Mouse (Mus musculus) CH12.LX (cell line): ENCODE measurements around the gene Rad1. TPM values are rescaled to one million over a fixed set of nuclear protein-coding genes. Genes with fewer than 3 reads are reported as not detected.
"Not testable (repeated sequence)": the region's sequence is repeated elsewhere in the genome, so short reads cannot be mapped to it uniquely, and the experiment has no call there.

ENCODE experiments used
- DNase-seq: peaks from one replicate; pipeline ENCODE4 v3.0.0-alpha.2; 2013; ENCODE audit errors: extremely low read depth
- H3K27ac ChIP-seq: 2 replicates; pipeline ENCODE4 v1.5.1; 2012; ENCODE audit warnings: low read depth, mild to moderate bottlenecking, control low read depth, moderate library complexity; ENCODE audit not compliant: insufficient read depth
- H3K27me3 ChIP-seq: replicated peaks from 2 replicates; pipeline ENCODE3; 2012; ENCODE audit warnings: inconsistent platforms
- H3K36me3 ChIP-seq, 2 experiments: replicated peaks in 1 of 2; 2 replicates each; pipeline versions ENCODE3 to v1.6.1; 2012; ENCODE audit warnings: inconsistent platforms in 1 of 2, low read length in 1 of 2, mild to moderate bottlenecking in 1 of 2, mixed read lengths in 1 of 2, moderate library complexity in 1 of 2; ENCODE audit not compliant: control insufficient read depth in 1 of 2, insufficient read depth in 1 of 2
- H3K4me1 ChIP-seq, 2 experiments: 2 replicates each; pipeline ENCODE4 v1.6.1; 2012; ENCODE audit warnings: inconsistent platforms in 1 of 2, moderate library complexity in 1 of 2; ENCODE audit not compliant: insufficient read depth in 2 of 2, control insufficient read depth in 1 of 2
- H3K4me2 ChIP-seq: 2 replicates; pipeline ENCODE4 v1.6.1; 2012; ENCODE audit warnings: low read depth, mild to moderate bottlenecking, control low read depth; ENCODE audit not compliant: poor library complexity, insufficient read depth, severe bottlenecking
- H3K4me3 ChIP-seq, 3 experiments: fragments of 150-350 bp in 1 of 3; sonication (generic) in 1 of 3; replicated peaks in 1 of 3; 2 replicates each; pipeline versions ENCODE3 to v1.5.1; 2011 to 2012; ENCODE audit warnings: low read depth in 2 of 3, low read length in 2 of 3, mild to moderate bottlenecking in 2 of 3, moderate library complexity in 2 of 3, control low read depth in 1 of 3, improper control_type of control experiment in 1 of 3, inconsistent platforms in 1 of 3, mixed read lengths in 1 of 3; ENCODE audit not compliant: poor library complexity in 1 of 3
- H3K79me2 ChIP-seq: replicated peaks from 2 replicates; pipeline ENCODE4 v1.6.1; 2012; ENCODE audit warnings: mild to moderate bottlenecking, moderate library complexity; ENCODE audit not compliant: control insufficient read depth, poor library complexity, insufficient read depth, severe bottlenecking; ENCODE audit errors: extremely low read depth
- H3K9ac ChIP-seq: 2 replicates; pipeline ENCODE4 v1.6.1; 2012; ENCODE audit warnings: low read depth, mild to moderate bottlenecking, control low read depth, moderate library complexity; ENCODE audit not compliant: insufficient read depth
- H3K9me3 ChIP-seq: replicated peaks from 2 replicates; pipeline ENCODE3; 2012; ENCODE audit warnings: low read length, inconsistent platforms, mixed read lengths
- BHLHE40 ChIP-seq: IDR thresholded peaks from 2 replicates; pipeline ENCODE4 v1.6.1; 2011; ENCODE audit warnings: mild to moderate bottlenecking, low read depth, low read length, improper control_type of control experiment
- CHD2 ChIP-seq: IDR thresholded peaks from 2 replicates; pipeline ENCODE4 v1.6.1; 2011; ENCODE audit warnings: low read length, improper control_type of control experiment
- ETS1 ChIP-seq: conservative IDR thresholded peaks from 2 replicates; pipeline ENCODE4 v1.6.1; 2012; ENCODE audit warnings: low read depth, mild to moderate bottlenecking, inconsistent platforms, low read length, improper control_type of control experiment, moderate library complexity
- IRF4 ChIP-seq: IDR thresholded peaks from 2 replicates; pipeline ENCODE4 v1.6.1; 2014; ENCODE audit warnings: low read depth, mild to moderate bottlenecking, inconsistent platforms, low read length, improper control_type of control experiment
- JUN ChIP-seq: IDR thresholded peaks from 2 replicates; pipeline ENCODE4 v1.6.1; 2011; ENCODE audit warnings: low read depth, mild to moderate bottlenecking, low read length, improper control_type of control experiment, moderate library complexity; ENCODE audit not compliant: insufficient read depth
- TCF12 ChIP-seq: IDR thresholded peaks from 2 replicates; pipeline ENCODE4 v1.6.1; 2014; ENCODE audit warnings: low read depth, mild to moderate bottlenecking, inconsistent platforms, low read length, improper control_type of control experiment
- ZC3H11A ChIP-seq: IDR thresholded peaks from 2 replicates; pipeline ENCODE4 v1.6.1; 2012; ENCODE audit warnings: low read depth, mild to moderate bottlenecking, inconsistent platforms, low read length, improper control_type of control experiment
- ZMIZ1 ChIP-seq: IDR thresholded peaks from 2 replicates; pipeline ENCODE4 v1.6.1; 2012; ENCODE audit warnings: low read depth, mild to moderate bottlenecking, inconsistent platforms, low read length, improper control_type of control experiment
- ZNF384 ChIP-seq: IDR thresholded peaks from 2 replicates; pipeline ENCODE4 v1.6.1; 2012; ENCODE audit warnings: low read depth, low read length, improper control_type of control experiment, inconsistent platforms
- dilution Hi-C: fragments of 300-500 bp; cut with MboI; formaldehyde crosslinking; loops from 2 replicates; pipeline ENCODE4 v1.14.3; 2020; ENCODE audit warnings: low sequenced_read_pairs; ENCODE audit not compliant: extremely low pct_unique_long_range_greater_than_20kb, extremely low pct_ligation_motif_present
- in situ Hi-C: fragments of 300-500 bp; cut with MboI; formaldehyde crosslinking; loops from 3 replicates; pipeline ENCODE4 v1.14.3; 2019; ENCODE audit warnings: low sequenced_read_pairs, low pct_ligation_motif_present, low pct_unique_long_range_greater_than_20kb, mixed read lengths
- polyA plus RNA-seq: library from polyadenylated mRNA; unstranded; fragments of >175 nt; gene quantifications from 2 replicates; pipeline ENCODE4 v1.2.1, GENCODE M21; 2012; ENCODE audit warnings: low read depth; ENCODE audit not compliant: insufficient read length
- total RNA-seq, 2 experiments: library from RNA; depleted of rRNA; stranded (reverse); fragments of 300-350 nt in 1 of 2; fragments of >200 nt in 1 of 2; gene quantifications; 2 replicates each; pipeline ENCODE4 v1.2.3; 2012 to 2014

The Rad1 gene
- total and polyA plus RNA-seq, 3 experiments = 34.0 to 92.8 (median 37.6) TPM

DNA sequence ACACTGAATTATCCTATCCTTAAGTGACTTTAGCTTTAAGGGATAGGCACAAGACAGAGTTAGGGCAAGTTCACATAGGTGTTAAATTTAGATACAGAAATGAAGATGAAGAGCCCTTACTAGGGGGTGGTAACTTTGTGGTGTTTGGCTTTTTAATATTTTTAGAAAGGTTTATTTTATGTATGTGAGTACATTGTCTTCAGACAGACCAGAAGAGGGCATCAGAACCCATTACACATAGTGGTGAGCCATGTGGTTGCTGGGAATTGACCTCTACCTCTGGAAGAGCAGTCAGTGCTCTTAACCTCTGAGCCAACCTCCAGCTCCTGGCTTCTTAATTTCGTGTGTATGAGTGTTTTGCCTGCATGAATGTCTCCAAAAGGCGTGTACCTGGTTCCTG, 1.4 kb downstream of the Rad1 start (continued):
- TF ChIP-seq ETS1 = no peak

- Histone ChIP-seq H3K4me2 (no peak overlapping the region), H3K9me3 (no peaks in the 10 kb centered on the region), H3K9ac (no peak overlapping the region), H3K4me1 (peaks cover 0 to 29% of the 10 kb centered on the region in 2 experiments; a peak in 2 of 4 replicates), H3K36me3 (peaks cover 33 to 64% of the 10 kb centered on the region in 2 experiments), H3K27me3 (no peaks in the 10 kb centered on the region), H3K79me2 (peaks cover 20% of the 10 kb centered on the region), H3K4me3 (no peak overlapping the region), H3K27ac (no peak overlapping the region)
- DNase-seq = no peak
- dilution Hi-C loops = no loop called here
- in situ Hi-C loops = loop anchor here (25.0 kb wide), 1 partner anchor 897 kb away; the partner anchor contains the start of gene Tars
- TF ChIP-seq BHLHE40 (no peak), ZNF384 (no peak), JUN (no peak), ZC3H11A (no peak), CHD2 (no peak), TCF12 (no peak), ZMIZ1 (no peak)
Observed at GRCm38 (mm10) chr15:10490101-10490500, 4.3 kb downstream of the Rad1 start.

DNA sequence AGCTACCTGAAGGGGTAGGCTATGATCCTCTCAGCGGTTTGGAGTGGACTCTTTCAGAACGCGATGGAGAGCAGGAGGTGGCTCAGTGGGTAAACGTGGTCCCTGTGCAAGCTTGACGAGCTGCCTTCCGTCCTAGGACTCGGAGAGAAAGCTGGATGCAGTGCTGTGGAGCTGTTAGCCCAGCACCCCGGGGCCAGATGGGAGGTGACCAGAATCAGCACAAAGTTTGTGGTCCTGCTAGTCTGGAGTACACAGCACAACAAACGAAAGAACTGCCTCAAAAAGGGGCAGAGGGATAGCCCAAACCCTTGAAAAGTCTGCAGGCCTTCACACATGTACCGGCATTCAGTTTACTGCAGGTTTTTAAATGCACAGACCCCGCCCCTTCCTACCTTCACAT, 10.1 kb downstream of the Rad1 start:
- H3K9ac ChIP-seq = no peak overlapping the region

DNA sequence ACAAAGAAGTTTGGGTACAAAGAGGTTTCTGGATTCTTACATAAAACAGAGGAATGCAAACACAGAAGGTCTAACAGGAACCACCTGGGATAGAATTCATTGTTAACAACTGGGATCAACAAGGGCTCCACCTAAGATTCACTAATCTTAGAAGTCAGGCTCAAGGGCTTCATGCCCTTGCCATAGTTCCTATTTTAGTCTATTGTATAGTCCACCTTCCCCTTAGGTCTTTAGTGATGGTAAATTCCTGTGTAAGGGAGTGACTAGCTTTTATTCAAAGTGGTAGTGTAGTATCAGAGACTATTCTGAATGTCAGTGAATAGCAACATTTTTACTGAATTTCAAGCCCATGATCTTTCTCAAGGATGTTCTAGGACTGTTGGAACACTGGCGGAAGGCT, 10.9 kb downstream of the Rad1 start:
- H3K9ac ChIP-seq, H3K4me3 ChIP-seq, H3K27ac ChIP-seq, dilution Hi-C loops, H3K4me1 ChIP-seq, H3K9me3 ChIP-seq, H3K27me3 ChIP-seq, H3K4me2 ChIP-seq, DNase-seq, H3K79me2 ChIP-seq: not testable (repeated sequence)
- H3K36me3 ChIP-seq = peaks cover 17 to 58% of the 10 kb centered on the region in 2 experiments
- in situ Hi-C loops = loop anchor here (25.0 kb wide), 1 partner anchor 891 kb away; the partner anchor contains the start of gene Tars

More for the DNA sequence above, 10.1 kb downstream of the Rad1 start:
- dilution Hi-C loops = no loop called here
- no peak overlapping the region for H3K27ac ChIP-seq
- H3K9me3 ChIP-seq = no peaks in the 10 kb centered on the region
- no peaks in the 10 kb centered on the region for H3K4me1 ChIP-seq
- in situ Hi-C loops = loop anchor here (25.0 kb wide), 1 partner anchor 891 kb away; the partner anchor contains the start of gene Tars
- H3K36me3 ChIP-seq = peaks cover 21 to 64% of the 10 kb centered on the region in 2 experiments
- TF ChIP-seq IRF4 = no peak
- H3K79me2 ChIP-seq = no peaks in the 10 kb centered on the region
- no peak for DNase-seq
- H3K4me3 ChIP-seq = no peak overlapping the region
- H3K4me2 ChIP-seq = no peak overlapping the region
- no peaks in the 10 kb centered on the region for H3K27me3 ChIP-seq
